Mouse (Mus musculus) embryonic fibroblast, embryonic 13.5 days (primary cell): ENCODE measurements at regions not wholly inside any gene's neighbourhood (a gene's known extent, or its start where the extent isn't known, plus 50 kb on each side); places are given as distances from the start of the nearest gene placed in this dataset.

Experiments used
- H3K27ac ChIP-seq: 2 replicates; pipeline ENCODE4 v1.5.1; 2012; ENCODE audit warnings: low read length, control low read depth, inconsistent platforms; ENCODE audit not compliant: insufficient read depth
- H3K4me1 ChIP-seq: 2 replicates; pipeline ENCODE4 v1.6.1; 2011; ENCODE audit warnings: low read length; ENCODE audit not compliant: control insufficient read depth, insufficient read depth
- H3K4me3 ChIP-seq: 2 replicates; pipeline ENCODE4 v1.5.1; 2011; ENCODE audit warnings: mild to moderate bottlenecking, control low read depth, low read length; ENCODE audit not compliant: insufficient read depth
- CTCF ChIP-seq: IDR thresholded peaks from 2 replicates; pipeline ENCODE4 v1.5.1; 2011; ENCODE audit warnings: mild to moderate bottlenecking, control low read depth, low read length, moderate library complexity, borderline replicate concordance; ENCODE audit not compliant: insufficient read depth
- POLR2A ChIP-seq: IDR thresholded peaks from 2 replicates; pipeline ENCODE4 v1.6.1; 2011; ENCODE audit warnings: low read depth, mild to moderate bottlenecking, control low read depth, low read length, moderate library complexity

DNA sequence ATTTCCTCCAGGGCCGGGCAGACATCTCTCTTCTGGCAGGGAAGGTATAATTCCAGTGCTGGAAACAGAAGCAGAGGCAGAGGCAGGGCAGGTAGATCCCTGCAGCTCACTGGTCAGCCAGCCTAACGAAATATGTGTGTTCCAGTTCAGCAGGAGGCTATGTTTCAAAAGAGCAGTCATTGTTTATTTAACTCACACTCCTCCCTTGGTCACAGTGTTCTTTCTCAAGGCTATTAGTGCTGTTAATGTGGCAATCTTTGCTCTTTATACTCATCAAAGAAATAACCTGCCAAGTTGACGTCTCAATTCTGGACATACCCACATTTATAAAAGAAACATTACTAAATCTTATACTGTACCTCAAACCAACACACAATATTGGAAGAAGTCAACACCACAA, 253.3 kb upstream of the Adgrl3 start:
- no peak for TF ChIP-seq CTCF
- no peak for TF ChIP-seq POLR2A
- Histone ChIP-seq H3K4me3 (no peak overlapping the region), H3K27ac (no peak overlapping the region), H3K4me1 (no peaks in the 10 kb centered on the region)

DNA sequence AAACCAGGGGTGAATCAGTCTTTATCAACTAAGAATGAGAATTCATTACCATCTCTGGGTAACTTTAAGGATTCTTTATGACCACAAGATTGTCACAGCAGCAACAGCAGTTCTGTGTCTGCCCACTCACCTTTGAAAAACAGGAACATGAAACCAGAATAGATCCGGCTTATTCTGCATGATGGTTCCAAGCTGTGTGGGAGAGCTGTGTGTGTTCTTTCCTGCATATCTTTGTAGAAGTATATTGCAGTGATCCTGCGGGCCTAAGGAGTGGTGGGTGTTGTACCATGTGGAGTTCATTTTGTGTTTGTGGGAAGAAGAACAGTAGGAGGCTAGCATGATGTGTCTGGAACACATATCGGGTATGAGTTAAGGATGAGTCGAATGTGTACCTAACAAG, 236.0 kb upstream of the Adgrl3 start:
- TF ChIP-seq POLR2A: no peak
- no peak for TF ChIP-seq CTCF
- Histone ChIP-seq H3K4me1 (no peaks in the 10 kb centered on the region), H3K27ac (peak overlapping the region; percentile 18; the same call in 1 of the 2 replicates), H3K4me3 (no peak overlapping the region)

DNA sequence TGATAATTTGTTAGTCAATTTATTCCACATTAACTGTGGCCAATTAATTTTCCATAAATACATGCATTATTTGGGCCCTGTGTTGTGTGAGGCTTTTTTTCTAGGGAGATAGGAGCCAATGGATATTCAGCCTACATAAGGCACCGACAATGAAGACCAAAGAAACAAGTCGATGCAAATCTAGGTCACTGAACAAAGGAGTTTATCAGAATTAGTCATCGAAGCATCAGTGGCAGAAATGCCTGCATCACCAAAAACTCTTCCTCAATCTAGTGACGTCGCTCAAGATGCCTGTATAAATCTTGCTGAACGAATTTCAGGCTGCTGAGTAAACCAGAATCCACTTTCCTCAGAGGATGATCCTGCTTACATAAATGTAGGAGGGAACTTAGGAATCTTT, 235.2 kb upstream of the Adgrl3 start:
- TF ChIP-seq POLR2A (no peak), CTCF (no peak)
- Histone ChIP-seq H3K4me1 (no peaks in the 10 kb centered on the region), H3K4me3 (no peak overlapping the region), H3K27ac (no peak overlapping the region)

DNA sequence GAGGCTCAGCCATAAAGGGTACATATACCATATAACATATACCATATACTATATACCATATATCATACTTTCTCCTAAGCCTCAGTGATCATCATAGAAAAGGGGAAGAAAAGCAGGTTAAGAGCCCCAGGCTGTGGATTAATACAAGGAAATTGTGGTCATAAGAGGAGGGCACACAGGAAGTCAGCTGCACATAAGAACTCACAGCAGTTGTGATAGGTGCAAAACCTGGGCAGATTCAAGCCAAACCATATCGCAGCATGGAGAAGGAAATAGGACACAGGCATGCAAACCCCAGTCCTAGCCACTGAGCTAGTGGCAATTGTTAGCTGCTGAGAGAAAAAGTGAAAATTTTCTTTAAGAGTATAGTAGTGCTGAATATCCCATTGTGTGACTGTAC, 228.3 kb upstream of the Adgrl3 start:
- TF ChIP-seq CTCF (no peak), POLR2A (no peak)
- no peaks in the 10 kb centered on the region for H3K4me1 ChIP-seq
- no peak overlapping the region for H3K27ac ChIP-seq
- no peak overlapping the region for H3K4me3 ChIP-seq

DNA sequence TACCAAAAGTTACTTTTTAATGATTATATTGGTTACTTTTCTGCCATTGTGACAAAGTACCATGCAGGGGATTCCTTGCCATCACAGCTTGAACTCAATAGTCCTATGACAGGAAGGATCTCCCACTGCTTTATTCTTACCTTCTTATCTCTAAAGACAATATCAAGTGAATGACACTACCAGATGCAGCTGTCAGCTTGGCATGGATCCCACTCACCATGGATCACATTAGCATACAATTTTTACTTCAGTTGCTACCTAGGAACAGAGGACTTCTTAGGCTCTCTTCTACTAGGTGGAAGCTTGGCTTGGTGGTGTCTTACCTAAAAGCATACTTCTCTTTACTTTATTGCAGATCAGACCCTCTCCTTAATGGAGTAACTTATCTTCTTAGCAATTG, 220.2 kb upstream of the Adgrl3 start:
- Histone ChIP-seq H3K27ac (no peak overlapping the region), H3K4me3 (no peak overlapping the region), H3K4me1 (no peaks in the 10 kb centered on the region)
- TF ChIP-seq CTCF: no peak
- TF ChIP-seq POLR2A: no peak

DNA sequence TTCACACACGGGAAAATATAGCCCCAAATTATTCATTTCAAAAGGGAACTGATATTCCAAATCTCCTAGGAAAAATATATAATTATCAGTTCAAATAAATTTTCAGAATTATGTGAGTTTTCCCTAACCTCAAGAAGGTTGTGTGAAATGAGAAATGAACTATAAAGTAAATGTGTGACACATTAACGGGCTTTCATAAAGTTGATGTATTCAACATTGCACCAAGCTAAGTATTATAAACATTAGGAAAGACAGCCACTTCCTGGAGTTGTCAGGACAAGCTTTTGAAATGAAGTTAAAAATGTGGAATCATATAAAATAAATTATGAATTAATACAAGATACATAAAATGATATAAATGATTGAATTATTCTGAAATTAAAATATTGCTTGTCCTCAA, 207.0 kb upstream of the Adgrl3 start:
- H3K4me1 ChIP-seq: no peaks in the 10 kb centered on the region
- H3K4me3 ChIP-seq: no peak overlapping the region
- H3K27ac ChIP-seq: no peak overlapping the region
- TF ChIP-seq POLR2A: no peak
- TF ChIP-seq CTCF: no peak

DNA sequence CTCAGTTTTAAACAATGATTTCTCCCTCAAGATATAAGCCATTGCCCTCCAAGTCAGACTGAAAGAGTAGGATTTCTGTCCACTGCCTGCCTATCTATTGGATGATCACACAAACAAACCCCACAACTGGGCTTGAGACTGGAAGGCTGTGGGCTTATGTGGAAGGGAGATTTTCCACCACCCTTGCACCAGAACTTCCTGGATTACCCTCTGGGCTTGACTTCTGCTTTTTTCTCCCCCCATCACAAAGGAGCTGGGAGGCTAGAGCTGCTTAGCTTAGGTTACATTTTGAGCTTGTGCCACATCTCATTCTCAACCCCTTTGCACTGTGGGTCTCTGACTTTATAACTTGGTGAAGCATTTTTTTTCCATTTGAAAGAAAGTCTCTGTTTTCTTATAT, 200.7 kb upstream of the Adgrl3 start:
- TF ChIP-seq CTCF (no peak), POLR2A (no peak)
- Histone ChIP-seq H3K4me1 (no peaks in the 10 kb centered on the region), H3K27ac (no peak overlapping the region), H3K4me3 (no peak overlapping the region)

DNA sequence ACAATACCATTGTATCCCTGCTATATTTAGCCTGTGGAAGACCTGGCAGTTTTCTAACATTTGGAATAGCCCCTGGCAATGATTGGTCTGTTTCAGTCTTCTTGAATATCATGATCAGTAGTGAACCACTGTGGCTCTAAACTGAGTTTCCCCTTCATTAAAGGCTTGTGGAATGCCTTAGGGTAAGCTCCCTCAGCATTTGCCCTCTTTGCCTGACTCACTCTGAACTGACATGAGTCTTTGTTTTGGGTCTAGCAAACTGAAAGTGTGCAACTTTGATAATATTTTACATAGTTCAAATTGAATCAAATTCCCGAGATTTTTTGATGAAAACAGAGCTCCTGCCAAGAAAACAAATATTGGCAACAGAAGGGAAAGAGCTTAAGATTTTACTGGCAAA, 177.4 kb upstream of the Adgrl3 start:
- TF ChIP-seq POLR2A (no peak), CTCF (no peak)
- Histone ChIP-seq H3K4me1 (no peaks in the 10 kb centered on the region), H3K4me3 (no peak overlapping the region), H3K27ac (no peak overlapping the region)

DNA sequence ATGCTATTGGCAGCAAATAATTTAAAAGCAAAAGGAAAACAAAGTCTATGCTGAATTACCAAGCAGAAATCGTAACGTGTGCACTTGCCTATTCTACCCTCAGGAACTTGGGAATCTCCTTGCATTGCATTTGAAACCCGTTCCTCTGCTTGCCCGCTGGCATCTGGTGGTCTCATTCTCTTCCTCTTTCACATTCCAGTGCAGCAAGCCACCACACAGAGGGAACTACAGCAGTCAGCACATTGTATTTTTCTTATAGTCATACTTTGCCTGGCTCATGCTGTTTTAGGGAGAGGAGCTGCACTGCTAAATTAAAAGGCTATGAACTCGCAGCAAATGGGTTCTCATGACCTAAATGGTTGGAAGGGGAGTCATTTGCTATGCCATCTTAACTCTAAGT, 164.9 kb upstream of the Adgrl3 start:
- H3K4me3 ChIP-seq: no peak overlapping the region
- TF ChIP-seq POLR2A (no peak), CTCF (no peak)
- H3K27ac ChIP-seq: no peak overlapping the region
- no peaks in the 10 kb centered on the region for H3K4me1 ChIP-seq

DNA sequence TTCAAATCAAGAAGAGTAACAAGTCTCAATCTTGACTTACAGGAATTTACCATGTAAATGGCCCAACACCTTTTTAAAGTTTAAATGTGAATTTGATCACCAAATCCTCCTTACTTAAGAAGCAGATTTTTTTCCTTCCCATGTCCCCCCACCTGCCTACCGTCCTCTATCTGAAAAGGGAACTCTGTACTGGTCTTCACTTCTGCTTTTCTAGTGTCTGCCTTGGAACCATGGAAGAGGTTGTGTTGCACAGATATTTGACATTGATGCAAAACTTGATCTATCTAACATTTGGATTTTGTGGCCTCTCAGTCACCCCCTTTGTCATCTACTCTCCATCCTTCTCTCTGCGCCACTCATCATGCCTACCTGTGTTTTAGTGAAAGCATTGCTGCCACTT, 143.3 kb upstream of the Adgrl3 start:
- no peak for TF ChIP-seq CTCF
- TF ChIP-seq POLR2A: no peak
- H3K4me1 ChIP-seq: no peaks in the 10 kb centered on the region
- H3K4me3 ChIP-seq: no peak overlapping the region
- no peak overlapping the region for H3K27ac ChIP-seq

DNA sequence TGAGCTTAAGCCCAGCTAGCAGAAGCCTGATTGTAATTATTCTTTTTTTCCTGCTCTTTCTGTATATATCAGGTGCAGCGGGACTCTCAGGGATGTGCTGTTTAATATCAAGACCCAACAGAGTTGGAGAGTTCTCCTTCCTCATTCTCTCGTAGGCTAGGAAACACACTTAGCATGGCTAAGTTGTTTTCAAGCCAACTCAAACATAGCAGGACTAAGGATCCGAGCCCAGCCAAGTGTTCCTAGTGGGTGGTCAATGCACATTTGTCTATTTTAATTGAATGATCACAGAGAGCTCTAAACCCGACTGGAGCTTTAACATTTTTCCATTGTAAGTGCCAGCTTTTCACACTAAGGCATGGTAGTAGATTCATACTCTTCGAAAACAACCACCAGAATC, 121.7 kb upstream of the Adgrl3 start:
- TF ChIP-seq CTCF: no peak
- no peak for TF ChIP-seq POLR2A
- Histone ChIP-seq H3K4me3 (no peak overlapping the region), H3K27ac (no peak overlapping the region), H3K4me1 (no peaks in the 10 kb centered on the region)

DNA sequence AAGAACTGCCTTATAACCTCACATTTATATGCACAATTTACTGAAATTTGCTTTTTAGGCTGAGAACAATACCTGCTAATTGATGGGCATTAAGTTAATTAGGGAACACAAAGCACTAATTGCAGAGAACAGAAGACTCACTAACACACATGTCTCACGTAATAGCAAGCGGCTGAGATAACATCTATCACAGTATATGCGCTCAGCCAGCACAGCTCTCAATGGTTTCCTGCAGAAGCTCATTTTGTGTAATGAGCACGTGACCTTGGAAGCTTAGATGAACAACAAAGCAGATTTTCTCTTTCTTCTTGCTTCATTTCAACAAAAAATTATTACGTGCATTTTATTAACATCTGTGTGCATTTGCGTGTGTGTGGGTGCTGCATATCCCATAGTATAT, 111.2 kb upstream of the Adgrl3 start:
- TF ChIP-seq POLR2A (no peak), CTCF (no peak)
- Histone ChIP-seq H3K4me1 (no peaks in the 10 kb centered on the region), H3K27ac (no peak overlapping the region), H3K4me3 (no peak overlapping the region)
